Mouse (Mus musculus) natural killer cell, adult 2 months (primary cell): ENCODE data around the gene Zfp367.

Source experiments
- DNase-seq, 2 experiments: peaks; one replicate each; pipeline ENCODE4 v3.0.0; 2022; ENCODE audit warnings: low spot score in 2 of 2

Gene Zfp367

DNA sequence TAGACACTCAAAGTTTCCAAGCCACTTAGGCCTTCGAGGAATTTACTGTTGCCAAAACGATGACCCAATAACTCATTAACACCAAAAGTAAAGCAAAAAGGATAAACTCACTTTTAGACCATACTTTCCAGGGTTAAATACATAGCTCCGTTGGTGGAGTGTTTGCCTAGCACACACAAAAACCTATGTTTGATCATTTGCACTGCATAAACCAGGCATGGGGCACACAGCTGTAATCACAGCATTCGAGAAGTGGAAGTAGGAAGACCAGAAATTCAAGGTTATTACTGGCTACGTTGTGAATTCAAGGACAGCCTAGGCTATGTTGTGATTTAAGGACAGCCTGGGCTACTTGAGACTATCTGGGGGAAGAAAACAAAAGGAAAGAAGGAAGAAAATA is 62.7 kb downstream of the Zfp367 start:
- no peak for DNase-seq

DNA sequence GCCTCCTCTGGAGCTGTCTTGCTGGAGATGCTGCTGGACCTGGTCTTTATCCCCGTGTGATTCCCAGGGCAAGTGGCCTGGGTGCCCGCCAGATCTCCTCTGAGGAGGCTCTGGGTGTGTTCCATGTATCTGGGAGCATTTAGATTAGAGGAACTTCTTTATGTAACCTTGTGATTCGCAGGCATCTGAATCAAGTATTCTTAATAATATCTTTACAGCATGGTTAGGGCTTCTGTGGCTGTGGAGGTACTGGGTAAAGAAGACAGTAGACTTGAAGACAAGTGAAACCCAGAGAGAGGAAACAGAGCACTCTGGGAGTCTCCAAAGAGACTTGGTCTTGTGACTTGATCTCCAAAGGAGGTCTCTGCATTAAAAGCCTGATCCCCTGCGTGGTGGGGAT is 63.9 kb downstream of the Zfp367 start, which contains the start of gene Hsd17b3:
Gene Hsd17b3 (minus strand): TSS at position 101 of the 400 bp plus-strand sequence.
- no peak for DNase-seq

DNA sequence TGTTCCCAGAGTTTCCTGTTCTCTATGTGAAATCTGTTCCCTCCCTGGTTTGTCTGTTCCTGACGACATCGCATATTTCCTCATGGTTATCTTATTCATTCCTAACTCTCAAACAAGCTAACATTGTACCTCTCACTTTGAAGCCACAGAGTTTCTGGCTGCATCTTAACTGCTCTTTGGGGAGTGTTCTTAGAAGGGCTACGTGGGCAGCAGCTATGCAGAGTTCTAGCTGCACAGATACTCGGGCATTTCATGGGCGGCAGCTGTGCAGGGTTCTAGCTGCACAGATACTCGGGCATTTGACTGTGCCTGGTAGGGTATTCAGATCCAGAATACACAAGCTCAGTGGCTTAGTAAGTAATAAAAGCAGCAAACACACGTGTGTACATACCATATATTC is 64.9 kb downstream of the Zfp367 start:
- no peak for DNase-seq

DNA sequence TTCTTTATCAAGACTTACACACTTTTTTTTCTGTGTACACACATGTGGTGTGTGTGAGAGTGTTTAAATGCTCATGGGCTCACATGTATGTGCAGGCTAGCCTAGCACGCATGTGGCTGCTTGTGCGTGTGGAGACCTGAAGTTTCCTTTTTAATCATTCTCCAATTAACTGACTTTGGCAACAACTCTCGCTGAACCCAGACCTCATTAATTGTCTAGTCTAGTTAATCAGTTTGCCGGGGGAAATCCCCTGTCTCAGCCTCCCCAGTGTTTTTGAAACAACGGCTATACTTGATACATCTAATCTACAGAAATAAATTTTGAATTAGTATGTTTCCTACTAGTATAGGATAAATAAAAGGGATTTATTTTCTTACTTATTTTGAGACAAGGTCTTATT is 67.0 kb downstream of the Zfp367 start:
- no peak for DNase-seq

DNA sequence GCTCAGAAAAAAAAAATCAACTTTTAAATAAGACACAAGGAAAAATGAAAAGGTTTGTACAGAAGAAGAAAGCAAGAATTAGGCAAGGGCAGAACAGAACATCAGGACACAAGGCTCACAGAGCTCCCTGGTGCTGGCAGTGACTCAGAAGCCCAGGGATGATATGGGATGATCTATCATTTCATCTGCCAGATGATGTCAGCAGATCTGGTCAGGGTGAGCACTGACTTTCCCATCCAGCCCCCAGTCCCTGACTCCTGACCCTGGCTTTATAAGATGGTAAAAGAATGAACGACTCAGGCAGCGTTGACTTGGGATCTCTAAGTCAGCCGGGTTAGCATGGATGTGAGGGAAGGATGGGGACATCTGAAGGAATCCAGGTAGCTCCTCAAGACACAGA is 69.7 kb downstream of the Zfp367 start:
- DNase-seq = no peak
